Mouse (Mus musculus) myocyte (in vitro differentiated cells): Measurements from ENCODE around the gene Emilin1.
A peak's percentile ranks its signal among the peaks of the same experiment; 100 is the strongest.

ENCODE experiments used
- MAX ChIP-seq: IDR thresholded peaks from one replicate; pipeline ENCODE4 v1.6.1; 2011; ENCODE audit warnings: low read depth, mild to moderate bottlenecking, control low read depth
- MYOD1 ChIP-seq, 3 experiments: IDR thresholded peaks; one replicate each; pipeline ENCODE4 v1.6.1; 2011; ENCODE audit warnings: control low read depth in 2 of 3, low read depth in 2 of 3, mild to moderate bottlenecking in 2 of 3, moderate library complexity in 1 of 3; ENCODE audit not compliant: insufficient read length in 2 of 3, control insufficient read depth in 1 of 3
- MYOG ChIP-seq, 3 experiments: IDR thresholded peaks; one replicate each; pipeline ENCODE4 v1.6.1; 2011; ENCODE audit warnings: control low read depth in 2 of 3, low read depth in 2 of 3, mild to moderate bottlenecking in 2 of 3; ENCODE audit not compliant: insufficient read length in 2 of 3, control insufficient read depth in 1 of 3, insufficient read depth in 1 of 3
- POLR2A ChIP-seq: IDR thresholded peaks from one replicate; pipeline ENCODE4 v1.6.1; 2011; ENCODE audit warnings: low read depth, mild to moderate bottlenecking, control low read depth, moderate library complexity; ENCODE audit not compliant: insufficient read length
- POLR2AphosphoS2 ChIP-seq: IDR thresholded peaks from one replicate; pipeline ENCODE4 v1.6.1; 2011; ENCODE audit warnings: low read depth, control low read depth; ENCODE audit not compliant: insufficient read length
- REST ChIP-seq: IDR thresholded peaks from one replicate; pipeline ENCODE4 v1.6.1; 2011; ENCODE audit warnings: mild to moderate bottlenecking, control low read depth, moderate library complexity; ENCODE audit not compliant: insufficient read depth, insufficient read length
- SRF ChIP-seq: IDR thresholded peaks from one replicate; pipeline ENCODE4 v1.6.1; 2011; ENCODE audit warnings: low read depth; ENCODE audit not compliant: control insufficient read depth, insufficient read length
- TCF12 ChIP-seq: IDR thresholded peaks from one replicate; pipeline ENCODE4 v1.6.1; 2011; ENCODE audit warnings: mild to moderate bottlenecking, control low read depth; ENCODE audit not compliant: poor library complexity, insufficient read depth, severe bottlenecking
- USF1 ChIP-seq: IDR thresholded peaks from one replicate; pipeline ENCODE4 v1.6.1; 2011; ENCODE audit warnings: low read depth, mild to moderate bottlenecking, control low read depth, moderate library complexity

- no peak for TF ChIP-seq MAX
- TF ChIP-seq POLR2A: no peak
- TF ChIP-seq POLR2AphosphoS2: peak; percentile 64
- TF ChIP-seq USF1: no peak
- TF ChIP-seq TCF12: no peak
- no peak for TF ChIP-seq REST
- TF ChIP-seq MYOG (IDR thresholded peaks at IDR 0.05; ENCODE audit: control insufficient read depth in 1 of 3, insufficient read depth in 1 of 3, insufficient read length in 2 of 3, low read depth in 2 of 3): no peak
- no peak for TF ChIP-seq MYOD1 (IDR thresholded peaks at IDR 0.05; ENCODE audit: control insufficient read depth in 1 of 3, insufficient read length in 2 of 3, low read depth in 2 of 3)
- no peak for TF ChIP-seq SRF
Measured at GRCm38 (mm10) chr5:30879347-30879943, 33.8 kb upstream of the Emilin1 start.
